Mouse (Mus musculus) intestine, embryonic 14.5 days (tissue): ENCODE results near the gene Cdr2. TPM values are rescaled to one million over a fixed set of nuclear protein-coding genes. Genes with fewer than 3 reads are reported as not detected.
"Not testable (repeated sequence)": the region's sequence is repeated elsewhere in the genome, so short reads cannot be mapped to it uniquely, and the experiment has no call there.

Experiments used
- ATAC-seq: fragments of 200-750 bp; cut with Nextera tagmentation; replicated peaks from 2 replicates; pipeline ENCODE4 v1.8.0; 2017; ENCODE audit warnings: low read depth, moderate number of reproducible peaks, moderate TSS enrichment, moderate library complexity; ENCODE audit not compliant: low FRiP score, low TSS enrichment
- DNase-seq: peaks from one replicate; pipeline ENCODE4 v3.0.0-alpha.2; 2018; ENCODE audit warnings: low spot score
- H3K27ac ChIP-seq: fragments of 300-500 bp; sonication (generic); 2 replicates; pipeline ENCODE4 v1.5.1; 2014; ENCODE audit warnings: low read depth, mild to moderate bottlenecking, control low read depth
- H3K27me3 ChIP-seq: fragments of 300-500 bp; sonication (generic); replicated peaks from 2 replicates; pipeline ENCODE4 v1.6.1; 2014; ENCODE audit warnings: low read length, control low read depth; ENCODE audit not compliant: control insufficient read depth, insufficient read depth
- H3K36me3 ChIP-seq: fragments of 300-500 bp; sonication (generic); 2 replicates; pipeline ENCODE4 v1.6.1; 2014; ENCODE audit warnings: low read length, control low read depth; ENCODE audit not compliant: control insufficient read depth, insufficient read depth
- H3K4me1 ChIP-seq: fragments of 300-500 bp; sonication (generic); replicated peaks from 2 replicates; pipeline ENCODE4 v1.6.1; 2014; ENCODE audit warnings: low read length, control low read depth, mixed read lengths; ENCODE audit not compliant: control insufficient read depth, insufficient read depth
- H3K4me2 ChIP-seq: fragments of 300-500 bp; sonication (generic); 2 replicates; pipeline ENCODE4 v1.6.1; 2014; ENCODE audit warnings: low read length
- H3K4me3 ChIP-seq: fragments of 300-500 bp; sonication (generic); 2 replicates; pipeline ENCODE4 v1.5.1; 2014; ENCODE audit warnings: low read depth, low read length, control low read depth, mixed read lengths
- H3K9ac ChIP-seq: fragments of 300-500 bp; sonication (generic); 2 replicates; pipeline ENCODE4 v1.6.1; 2014; ENCODE audit warnings: mild to moderate bottlenecking, low read length
- H3K9me3 ChIP-seq: fragments of 300-500 bp; sonication (generic); 2 replicates; pipeline ENCODE4 v1.6.1; 2016; ENCODE audit warnings: low read length, control low read depth; ENCODE audit not compliant: control insufficient read depth
- WGBS: fragments of 180-500 bp; shearing (Covaris S2); extraction: QIAGEN DNeasy Blood & Tissue Kit; methylation state at CpG from one replicate; pipeline ENCODE4 v1.1.7; 2014; 5-methylcytosine and 5-hydroxymethylcytosine counted together
- polyA plus RNA-seq: library from polyadenylated mRNA; unstranded; fragments of >200 nt; fragmentation: Nextera tagmentation; extraction: Ambion mirVana; gene quantifications from 2 replicates; pipeline ENCODE4 v1.2.1, GENCODE M21; 2014

The Cdr2 gene
- polyA plus RNA-seq, 1 experiment from 2014 or later = 13.7 TPM

DNA sequence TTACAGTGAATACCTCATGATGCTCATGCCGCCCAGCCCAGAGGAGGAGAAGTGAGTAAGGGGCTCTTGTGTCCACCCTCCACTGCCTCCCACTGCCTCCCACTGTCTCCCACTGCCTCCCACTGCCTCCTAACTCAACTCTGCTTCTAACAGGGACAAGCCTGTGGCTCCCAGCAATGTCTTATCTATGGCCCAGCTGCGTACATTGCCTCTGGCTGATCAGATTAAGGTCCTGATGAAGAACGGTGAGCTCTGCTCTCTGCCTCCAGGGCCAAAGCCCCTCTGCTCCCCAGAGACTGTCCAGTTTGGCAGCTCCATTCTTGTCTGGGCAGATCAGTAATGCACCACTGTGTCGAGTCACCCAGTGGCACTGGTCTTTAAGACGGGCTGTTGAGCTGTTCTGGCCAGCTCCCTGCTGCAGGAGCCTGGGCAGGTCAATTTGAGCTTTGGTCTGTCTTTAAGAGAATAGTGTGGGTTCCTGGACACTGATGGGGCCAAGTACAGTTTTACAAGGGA is 48.4 kb downstream of the Cdr2 start:
- Histone ChIP-seq H3K9ac (no peak overlapping the region), H3K27ac (no peak overlapping the region), H3K4me2 (no peak overlapping the region), H3K4me1 (no peaks in the 10 kb centered on the region), H3K36me3 (peaks cover 97% of the 10 kb centered on the region), H3K27me3 (no peaks in the 10 kb centered on the region), H3K4me3 (no peak overlapping the region), H3K9me3 (no peaks in the 10 kb centered on the region)
- no peak for ATAC-seq
- 75% methylated on average over 5 of the region's 5 CpGs for WGBS
- DNase-seq = no peak

GRCm38 (mm10) chr7:120933110-120933509 is 49.0 kb downstream of the Cdr2 start:
- H3K4me2 ChIP-seq = no peak overlapping the region
- 92% methylated on average over 7 of the region's 7 CpGs for WGBS
- H3K36me3 ChIP-seq = peaks cover 97% of the 10 kb centered on the region
- H3K9ac ChIP-seq = no peak overlapping the region
- H3K4me3 ChIP-seq = no peak overlapping the region
- H3K27me3 ChIP-seq = no peaks in the 10 kb centered on the region
- H3K4me1 ChIP-seq = no peaks in the 10 kb centered on the region
- no peaks in the 10 kb centered on the region for H3K9me3 ChIP-seq
- DNase-seq = no peak
- no peak for ATAC-seq
- H3K27ac ChIP-seq = no peak overlapping the region

DNA sequence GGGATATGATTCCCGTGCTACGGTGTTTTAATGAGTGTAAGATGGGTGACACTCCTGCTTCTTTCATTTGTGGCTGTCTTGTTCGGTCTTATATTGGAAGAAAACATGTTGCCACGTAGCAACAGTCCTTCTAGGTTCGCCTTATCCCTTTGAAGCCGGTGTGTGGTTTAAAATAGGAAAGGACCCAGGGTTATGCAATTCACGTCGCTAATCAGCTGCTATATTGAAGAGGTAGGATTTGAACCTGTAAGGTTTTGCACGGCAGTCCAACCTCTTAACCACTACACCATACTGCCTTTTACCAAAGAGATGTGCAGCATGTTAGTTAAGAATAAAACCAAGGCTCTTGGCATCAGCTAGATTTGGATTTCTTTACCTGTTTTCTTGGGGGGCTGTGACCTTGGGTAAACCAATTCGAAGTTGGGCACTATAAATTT is 63.6 kb downstream of the Cdr2 start:
- DNase-seq = peak; percentile 72
- Histone ChIP-seq H3K9ac (peak overlapping the region; percentile 90), H3K36me3 (peaks cover 8% of the 10 kb centered on the region), H3K9me3 (no peaks in the 10 kb centered on the region), H3K27me3 (no peaks in the 10 kb centered on the region), H3K4me2 (peak overlapping the region; percentile 73), H3K27ac (peak overlapping the region; percentile 77), H3K4me3 (peak overlapping the region; percentile 81), H3K4me1 (no peaks in the 10 kb centered on the region)
- peak; percentile 54; the same call in 1 of the 2 replicates for ATAC-seq
- WGBS = 7% methylated on average over 10 of the region's 10 CpGs

- Histone ChIP-seq H3K9me3 (no peaks in the 10 kb centered on the region), H3K4me2 (peak within 1 kb of the TSS; percentile 73)
- under 1% methylated on average over 96 of the region's 102 CpGs for WGBS
Observed at GRCm38 (mm10) chr7:120917592-120918461, 64.3 kb downstream of the Cdr2 start, which contains the start of gene Polr3e. Gene Polr3e, plus strand, starts transcription at chr7:120917744.

DNA sequence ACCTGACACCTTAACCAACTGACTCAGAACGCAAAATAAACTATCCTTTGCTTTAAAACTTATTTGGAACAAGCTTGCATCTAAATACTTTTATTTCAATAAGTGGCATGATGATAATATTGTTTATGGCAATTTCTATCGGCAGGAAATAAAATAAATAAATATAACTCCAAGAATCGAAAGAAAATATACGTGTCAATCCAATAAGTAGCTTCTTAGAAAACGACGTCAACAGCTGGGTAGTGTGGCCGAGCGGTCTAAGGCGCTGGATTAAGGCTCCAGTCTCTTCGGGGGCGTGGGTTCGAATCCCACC is 64.9 kb downstream of the Cdr2 start:
- H3K4me2 ChIP-seq = peak overlapping the region; percentile 41
- H3K4me1 ChIP-seq = no peaks in the 10 kb centered on the region
- no peak overlapping the region for H3K9ac ChIP-seq
- ATAC-seq = peak; percentile 91
- peak overlapping the region; percentile 81 for H3K4me3 ChIP-seq
- H3K27ac ChIP-seq = no peak overlapping the region
- H3K27me3 ChIP-seq = no peaks in the 10 kb centered on the region
- 9% methylated on average over 12 of the region's 12 CpGs for WGBS
- DNase-seq = no peak
- no peaks in the 10 kb centered on the region for H3K36me3 ChIP-seq
- H3K9me3 ChIP-seq = no peaks in the 10 kb centered on the region

More at GRCm38 (mm10) chr7:120917592-120918461, 64.3 kb downstream of the Cdr2 start, which contains the start of gene Polr3e:
- no peaks in the 10 kb centered on the region for H3K27me3 ChIP-seq
- peak within 1 kb of the TSS; percentile 81 for H3K4me3 ChIP-seq
- H3K27ac ChIP-seq = peak within 1 kb of the TSS; percentile 77
- ATAC-seq (peak; percentile 92), DNase-seq (peak; percentile 100)
- peaks cover 2% of the 10 kb centered on the region; the same call in 1 of the 2 replicates for H3K36me3 ChIP-seq
- peak within 1 kb of the TSS; percentile 90 for H3K9ac ChIP-seq
- H3K4me1 ChIP-seq = no peaks in the 10 kb centered on the region

- Histone ChIP-seq H3K4me1 (no peaks in the 10 kb centered on the region), H3K4me2 (peak overlapping the region; percentile 41), H3K27me3 (no peaks in the 10 kb centered on the region), H3K27ac (no peak overlapping the region), H3K36me3 (no peaks in the 10 kb centered on the region), H3K4me3 (no peak overlapping the region), H3K9ac (no peak overlapping the region), H3K9me3 (no peaks in the 10 kb centered on the region)
- 34% methylated on average over 11 of the region's 11 CpGs for WGBS
- no peak for DNase-seq
- no peak for ATAC-seq
Observed at GRCm38 (mm10) chr7:120916262-120916875, 65.7 kb downstream of the Cdr2 start.

- ATAC-seq (no peak), DNase-seq (no peak)
- H3K4me2 ChIP-seq = no peak overlapping the region
- no peaks in the 10 kb centered on the region for H3K9me3 ChIP-seq
- H3K4me1 ChIP-seq = no peaks in the 10 kb centered on the region
- no peaks in the 10 kb centered on the region for H3K27me3 ChIP-seq
- WGBS = 61% methylated on average over 1 of the region's 1 CpGs
- no peak overlapping the region for H3K4me3 ChIP-seq
- no peak overlapping the region for H3K27ac ChIP-seq
- H3K36me3 ChIP-seq = no peaks in the 10 kb centered on the region
- H3K9ac ChIP-seq = no peak overlapping the region
Observed at GRCm38 (mm10) chr7:120913332-120913731, 68.8 kb downstream of the Cdr2 start.

DNA sequence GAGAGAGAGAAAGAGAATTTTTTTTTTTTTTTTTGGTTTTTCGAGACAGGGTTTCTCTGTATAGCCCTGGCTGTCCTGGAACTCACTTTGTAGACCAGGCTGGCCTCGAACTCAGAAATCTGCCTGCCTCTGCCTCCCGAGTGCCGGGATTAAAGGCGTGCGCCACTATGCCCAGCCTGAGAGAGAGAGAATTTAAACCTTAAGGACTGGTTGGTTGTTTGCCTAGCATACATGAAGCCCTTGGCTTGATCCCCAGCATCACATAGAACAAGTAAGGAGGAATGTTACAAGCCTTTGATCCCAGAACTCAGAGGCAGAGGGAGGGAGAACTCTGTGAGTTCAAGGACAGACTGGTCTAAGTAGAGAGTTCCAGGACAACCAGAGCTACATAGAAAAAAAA is 70.8 kb downstream of the Cdr2 start:
- not testable (repeated sequence) for H3K4me1 ChIP-seq, H3K4me3 ChIP-seq, H3K4me2 ChIP-seq, H3K27me3 ChIP-seq, H3K9me3 ChIP-seq, DNase-seq, H3K9ac ChIP-seq, H3K27ac ChIP-seq, H3K36me3 ChIP-seq, ATAC-seq
- 89% methylated on average over 6 of the region's 6 CpGs for WGBS
